Mouse (Mus musculus): ENCODE data around the gene Gfm2. TPM values are rescaled to one million over a fixed set of nuclear protein-coding genes. Genes with fewer than 3 reads are reported as not detected.

Gfm2 gene
- polyA plus RNA-seq, 1 experiment, result 17.2 TPM

DNA sequence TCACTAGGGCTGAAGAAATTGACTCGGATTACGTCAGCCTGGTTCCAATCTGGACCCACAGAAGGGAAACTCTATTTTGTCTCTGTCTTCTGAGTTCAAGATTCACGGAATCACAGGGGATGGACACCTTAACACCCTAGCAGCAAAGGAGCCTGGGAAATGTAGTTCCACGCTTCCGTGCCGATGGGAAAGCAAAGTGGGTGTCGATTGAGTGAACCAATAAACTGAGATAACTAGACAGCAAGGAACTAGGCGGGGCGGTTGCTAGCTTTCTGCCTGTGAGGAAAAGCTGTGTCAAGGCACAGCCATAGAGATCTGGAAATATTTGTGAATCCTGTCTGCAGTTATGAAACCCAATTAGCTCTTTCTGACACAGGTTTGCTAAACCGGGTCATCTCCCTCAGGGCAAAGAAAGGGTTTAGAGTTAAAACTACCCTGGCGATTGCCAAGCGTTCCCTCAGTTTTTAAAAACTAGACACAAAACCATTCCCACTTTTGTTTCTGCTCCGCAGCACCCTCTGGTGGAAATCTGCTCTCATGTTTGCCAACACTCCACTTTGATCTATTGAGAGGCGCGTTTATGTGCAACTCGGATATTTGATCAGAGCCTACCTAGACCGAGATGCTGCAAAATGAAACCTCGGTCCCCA, 67.4 kb downstream of the Gfm2 start:
- no peaks in the 10 kb centered on the region; the same call in 1 of the 2 replicates for H3K4me1 ChIP-seq (ENCODE audit: control insufficient read depth, insufficient read depth, low read length)
- H3K4me3 ChIP-seq (replicated peaks; ENCODE audit: extremely low read depth, low read depth, low read length), result peak overlapping the region; percentile 47
- DNase-seq, result peak; percentile 86
- TF ChIP-seq CTCF (IDR thresholded peaks at IDR 0.05; ENCODE audit: insufficient read depth, low read length) (peak; percentile 31), POLR2A (IDR thresholded peaks at IDR 0.05; ENCODE audit: borderline replicate concordance, extremely low read depth, low read depth, low read length) (no peak)
- WGBS, result 3% methylated on average over 18 of the region's 18 CpGs

DNA sequence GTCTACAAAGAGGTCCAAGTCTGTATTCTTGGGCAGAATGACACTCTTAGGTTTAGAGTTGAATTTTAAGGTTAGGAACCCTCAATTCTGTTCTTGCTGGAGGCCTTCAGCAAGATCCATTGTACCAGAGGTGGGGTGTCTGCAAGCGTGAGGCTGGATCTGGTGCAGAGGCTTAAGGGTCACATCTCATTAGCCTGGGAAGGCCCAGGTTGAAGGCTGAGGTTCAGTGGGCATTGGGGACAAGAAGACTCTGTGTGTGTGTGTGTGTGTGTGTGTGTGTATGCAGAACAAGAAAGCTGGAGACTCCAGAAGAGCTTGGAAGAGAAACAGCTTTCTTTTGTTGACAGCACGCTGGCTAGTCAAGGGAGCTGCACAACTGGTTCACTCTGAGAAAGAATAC, 68.3 kb downstream of the Gfm2 start:
- DNase-seq, result no peak
- 86% methylated on average over 2 of the region's 2 CpGs for WGBS
- no peak for TF ChIP-seq CTCF (IDR thresholded peaks at IDR 0.05; ENCODE audit: insufficient read depth, low read length)
- no peak for TF ChIP-seq POLR2A (IDR thresholded peaks at IDR 0.05; ENCODE audit: borderline replicate concordance, extremely low read depth, low read depth, low read length)
- H3K4me1 ChIP-seq (ENCODE audit: control insufficient read depth, insufficient read depth, low read length), result no peaks in the 10 kb centered on the region; the same call in 1 of the 2 replicates
- H3K4me3 ChIP-seq (replicated peaks; ENCODE audit: extremely low read depth, low read depth, low read length), result no peak overlapping the region

DNA sequence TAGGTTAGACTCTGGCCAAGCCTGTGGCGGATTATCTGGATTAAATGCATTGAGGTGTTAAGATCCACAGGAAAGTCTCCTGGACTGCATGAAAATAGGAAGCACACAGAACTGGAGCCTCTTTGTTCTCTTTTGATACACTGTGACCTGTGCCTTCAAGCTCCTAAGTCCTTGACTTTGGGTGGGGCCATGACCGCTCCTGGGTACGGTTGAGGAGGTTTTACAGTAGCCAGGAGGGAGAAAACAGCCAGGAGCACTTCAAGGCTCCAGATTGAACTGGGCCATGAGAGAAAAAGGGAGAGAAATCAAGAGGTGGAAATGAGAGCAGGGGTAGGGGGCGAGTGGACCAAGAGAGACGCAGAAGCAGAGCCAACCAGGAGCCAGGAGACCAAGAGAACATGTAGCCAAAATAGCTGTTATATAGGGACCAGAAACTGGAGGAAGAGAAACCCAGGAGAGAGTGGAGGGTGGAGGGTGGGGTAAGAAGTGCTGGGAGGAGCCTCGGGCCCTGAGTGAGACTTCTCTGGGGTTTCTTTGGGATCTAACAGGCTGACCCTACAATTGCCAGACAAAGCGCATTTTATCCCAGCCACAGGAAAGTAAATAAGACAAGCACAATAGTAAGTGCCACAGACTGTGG, 69.9 kb downstream of the Gfm2 start:
- Histone ChIP-seq H3K4me3 (replicated peaks; ENCODE audit: extremely low read depth, low read depth, low read length) (no peak overlapping the region), H3K4me1 (ENCODE audit: control insufficient read depth, insufficient read depth, low read length) (no peaks in the 10 kb centered on the region; the same call in 1 of the 2 replicates)
- WGBS, result 70% methylated on average over 7 of the region's 7 CpGs
- no peak for DNase-seq
- TF ChIP-seq POLR2A (IDR thresholded peaks at IDR 0.05; ENCODE audit: borderline replicate concordance, extremely low read depth, low read depth, low read length) (no peak), CTCF (IDR thresholded peaks at IDR 0.05; ENCODE audit: insufficient read depth, low read length) (no peak)

DNA sequence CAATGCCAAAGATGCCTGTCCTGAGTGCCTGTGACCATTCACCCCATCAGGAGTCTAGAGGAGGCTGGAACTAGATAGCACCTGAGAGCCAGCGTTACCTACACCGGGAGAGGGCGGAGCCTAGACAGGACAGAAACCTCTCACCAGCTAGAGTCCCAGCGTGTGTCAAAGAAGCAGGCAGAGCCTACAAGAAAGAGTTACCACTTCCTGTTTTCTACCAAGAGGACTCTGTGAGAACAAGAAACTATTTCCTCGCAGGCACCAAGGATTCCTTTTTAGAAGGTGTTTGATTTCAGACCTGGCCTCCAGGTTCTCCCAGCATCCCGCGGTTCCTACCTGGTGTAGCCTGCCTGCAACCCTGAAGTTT, 70.4 kb downstream of the Gfm2 start:
- TF ChIP-seq CTCF (IDR thresholded peaks at IDR 0.05; ENCODE audit: insufficient read depth, low read length) (no peak), POLR2A (IDR thresholded peaks at IDR 0.05; ENCODE audit: borderline replicate concordance, extremely low read depth, low read depth, low read length) (no peak)
- Histone ChIP-seq H3K4me1 (ENCODE audit: control insufficient read depth, insufficient read depth, low read length) (no peaks in the 10 kb centered on the region; the same call in 1 of the 2 replicates), H3K4me3 (replicated peaks; ENCODE audit: extremely low read depth, low read depth, low read length) (no peak overlapping the region)
- 35% methylated on average over 7 of the region's 7 CpGs for WGBS
- DNase-seq, result no peak

DNA sequence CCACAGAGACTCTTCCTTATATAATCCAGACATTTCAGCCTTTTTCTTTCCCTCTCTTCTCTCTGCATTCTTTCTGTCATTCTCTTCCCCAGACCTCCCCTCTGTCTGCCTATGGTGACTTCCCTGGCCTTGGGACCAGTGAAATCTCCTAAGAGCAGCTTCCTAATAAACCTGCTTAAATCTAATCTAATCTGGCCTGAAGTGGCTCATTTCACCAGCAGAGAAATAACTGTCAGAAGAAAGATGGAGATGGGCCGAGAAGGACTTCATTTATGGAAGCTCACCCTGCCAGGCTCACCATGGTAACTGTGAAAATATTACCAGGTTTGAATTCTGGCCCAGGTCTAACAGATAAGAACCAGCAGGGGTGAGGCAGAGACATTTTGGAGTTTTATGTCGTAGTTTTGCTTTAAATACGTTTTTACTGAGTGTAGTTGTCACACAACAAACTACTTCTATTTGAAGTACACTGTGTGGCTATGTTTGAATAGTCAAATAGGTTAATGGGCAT, 70.8 kb downstream of the Gfm2 start:
- no peak overlapping the region for H3K4me3 ChIP-seq (replicated peaks; ENCODE audit: extremely low read depth, low read depth, low read length)
- no peaks in the 10 kb centered on the region; the same call in 1 of the 2 replicates for H3K4me1 ChIP-seq (ENCODE audit: control insufficient read depth, insufficient read depth, low read length)
- no peak for DNase-seq
- no peak for TF ChIP-seq CTCF (IDR thresholded peaks at IDR 0.05; ENCODE audit: insufficient read depth, low read length)
- no peak for TF ChIP-seq POLR2A (IDR thresholded peaks at IDR 0.05; ENCODE audit: borderline replicate concordance, extremely low read depth, low read depth, low read length)
- 42% methylated on average over 3 of the region's 3 CpGs for WGBS

DNA sequence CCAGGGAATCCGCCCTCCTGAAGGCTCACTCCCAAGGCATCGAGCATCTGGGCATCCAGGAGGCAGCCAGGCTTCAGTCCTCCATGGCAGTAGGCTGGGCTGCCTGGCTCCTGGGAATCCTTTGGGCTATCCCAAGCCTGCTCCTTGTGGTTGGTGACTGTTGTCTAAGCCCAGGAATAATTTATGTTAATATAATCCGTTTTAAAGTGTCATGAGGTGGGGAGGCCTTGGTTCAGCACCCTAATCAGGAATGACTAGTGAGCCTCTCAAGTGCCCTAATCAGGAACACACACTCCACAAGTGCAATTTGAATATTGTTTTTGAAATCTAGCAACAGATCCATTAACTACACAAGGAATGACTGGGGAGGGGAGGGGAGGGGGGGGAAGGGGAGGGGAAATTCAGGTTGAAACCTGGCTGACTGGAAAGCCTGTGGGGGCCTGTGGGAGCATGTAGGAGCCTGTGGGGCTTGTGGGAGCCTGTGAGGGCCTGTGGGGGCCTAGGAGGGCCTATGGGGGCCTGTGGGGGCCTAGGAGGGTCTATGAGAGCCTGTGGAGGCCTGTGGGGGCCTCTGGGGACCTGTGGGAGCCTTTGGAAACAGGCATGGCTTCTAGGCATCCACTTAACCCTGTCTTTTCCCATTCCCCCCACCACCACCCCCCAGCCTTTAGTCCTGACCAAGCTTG, 77.0 kb downstream of the Gfm2 start:
- no peak overlapping the region for H3K4me3 ChIP-seq (replicated peaks; ENCODE audit: extremely low read depth, low read depth, low read length)
- TF ChIP-seq POLR2A (IDR thresholded peaks at IDR 0.05; ENCODE audit: borderline replicate concordance, extremely low read depth, low read depth, low read length) (no peak), CTCF (IDR thresholded peaks at IDR 0.05; ENCODE audit: insufficient read depth, low read length) (no peak)
- DNase-seq, result no peak
- 65% methylated on average over 3 of the region's 3 CpGs for WGBS
- no peaks in the 10 kb centered on the region for H3K4me1 ChIP-seq (ENCODE audit: control insufficient read depth, insufficient read depth, low read length)

DNA sequence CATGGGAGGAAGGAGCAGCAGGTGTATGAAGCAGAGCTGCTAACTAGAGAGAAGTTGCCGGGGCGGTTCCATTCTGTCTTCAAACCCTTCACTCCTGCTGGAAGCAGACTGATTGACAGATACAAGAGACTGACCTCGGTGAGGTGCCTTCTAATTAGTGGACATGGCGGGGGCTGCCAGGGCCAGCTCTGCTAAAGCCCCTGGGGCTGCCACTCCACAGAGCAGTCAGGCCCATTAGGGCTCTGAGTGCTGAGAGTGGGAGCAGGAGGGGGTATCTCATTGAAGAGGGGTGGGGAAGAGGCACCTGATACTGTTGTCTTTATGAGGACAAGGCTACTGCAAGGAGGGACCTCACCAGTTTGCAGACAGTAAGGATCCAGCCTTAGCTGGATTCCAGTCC, 77.8 kb downstream of the Gfm2 start:
- no peaks in the 10 kb centered on the region for H3K4me1 ChIP-seq (ENCODE audit: control insufficient read depth, insufficient read depth, low read length)
- no peak overlapping the region for H3K4me3 ChIP-seq (replicated peaks; ENCODE audit: extremely low read depth, low read depth, low read length)
- WGBS, result 72% methylated on average over 4 of the region's 4 CpGs
- no peak for DNase-seq
- TF ChIP-seq CTCF (IDR thresholded peaks at IDR 0.05; ENCODE audit: insufficient read depth, low read length), result no peak
- TF ChIP-seq POLR2A (IDR thresholded peaks at IDR 0.05; ENCODE audit: borderline replicate concordance, extremely low read depth, low read depth, low read length), result no peak

DNA sequence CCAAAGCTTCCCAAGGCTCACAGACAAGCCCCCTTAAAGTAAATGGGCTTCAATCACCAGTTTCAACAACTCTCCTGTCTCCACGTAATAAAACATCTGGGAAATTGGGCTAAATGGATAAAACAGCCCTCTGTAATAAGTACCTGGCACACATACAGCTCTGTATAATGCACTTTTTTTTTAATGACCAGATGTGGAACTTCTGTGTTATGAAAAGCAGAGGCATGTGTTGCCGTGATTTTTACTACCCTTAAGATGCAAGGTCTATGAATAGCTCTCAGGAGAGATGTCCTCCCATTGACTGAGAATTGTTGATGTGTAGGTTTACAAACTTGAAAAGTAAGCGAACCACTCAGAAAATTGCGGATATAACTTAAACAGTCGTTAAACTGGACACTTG, 78.5 kb downstream of the Gfm2 start:
- TF ChIP-seq CTCF (IDR thresholded peaks at IDR 0.05; ENCODE audit: insufficient read depth, low read length) (no peak), POLR2A (IDR thresholded peaks at IDR 0.05; ENCODE audit: borderline replicate concordance, extremely low read depth, low read depth, low read length) (no peak)
- DNase-seq, result no peak
- Histone ChIP-seq H3K4me1 (ENCODE audit: control insufficient read depth, insufficient read depth, low read length) (no peaks in the 10 kb centered on the region), H3K4me3 (replicated peaks; ENCODE audit: extremely low read depth, low read depth, low read length) (no peak overlapping the region)
- 72% methylated on average over 5 of the region's 5 CpGs for WGBS

DNA sequence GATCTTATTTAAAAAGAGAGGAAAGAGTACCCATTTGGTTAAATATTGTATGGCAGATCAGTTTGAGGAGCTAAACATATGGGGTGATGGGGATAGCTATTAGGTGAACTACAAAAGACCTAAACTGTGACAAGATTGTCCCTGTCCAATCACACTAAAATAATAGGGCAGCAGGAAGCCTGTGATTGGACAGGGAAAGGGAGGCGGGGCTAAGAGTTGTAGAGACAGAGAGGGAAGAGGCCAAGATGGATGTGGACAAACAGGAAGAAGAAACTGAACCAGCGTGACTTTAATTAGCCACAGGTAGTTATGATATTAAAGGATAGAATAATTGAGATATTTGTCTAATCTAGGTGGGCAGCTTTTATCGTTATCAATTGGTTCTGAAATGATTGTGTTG, 82.3 kb downstream of the Gfm2 start:
- Histone ChIP-seq H3K4me3 (replicated peaks; ENCODE audit: extremely low read depth, low read depth, low read length) (no peak overlapping the region), H3K4me1 (ENCODE audit: control insufficient read depth, insufficient read depth, low read length) (no peaks in the 10 kb centered on the region)
- 84% methylated on average over 3 of the region's 3 CpGs for WGBS
- TF ChIP-seq CTCF (IDR thresholded peaks at IDR 0.05; ENCODE audit: insufficient read depth, low read length) (no peak), POLR2A (IDR thresholded peaks at IDR 0.05; ENCODE audit: borderline replicate concordance, extremely low read depth, low read depth, low read length) (no peak)
- no peak for DNase-seq

Measured in lung, adult 2 months (tissue).